Mouse (Mus musculus): Measurements from ENCODE around the gene Rif1.
"Not testable (repeated sequence)": the region's sequence is repeated elsewhere in the genome, so short reads cannot be mapped to it uniquely, and the experiment has no call there.

Rif1 gene

GRCm38 (mm10) chr2:52071241-52071991 lies 1.2 kb upstream of the Rif1 start:
- no peak for DNase-seq (ENCODE audit: inconsistent ontology term)

GRCm38 (mm10) chr2:52072065-52072490 lies 554 bp upstream of the Rif1 start:
- no peak for DNase-seq (ENCODE audit: inconsistent ontology term)

- peak; percentile 40 for DNase-seq (ENCODE audit: inconsistent ontology term)
Observed at GRCm38 (mm10) chr2:52073141-52073904, 691 bp downstream of the Rif1 start.

- no peak for DNase-seq (ENCODE audit: inconsistent ontology term)
Observed at GRCm38 (mm10) chr2:52078666-52079065, 6.0 kb downstream of the Rif1 start.

GRCm38 (mm10) chr2:52084013-52084412 lies 11.4 kb downstream of the Rif1 start:
- DNase-seq (ENCODE audit: inconsistent ontology term): no peak

- DNase-seq (ENCODE audit: inconsistent ontology term): no peak
Observed at GRCm38 (mm10) chr2:52084571-52084970, 11.9 kb downstream of the Rif1 start.

GRCm38 (mm10) chr2:52114086-52114485 lies 41.5 kb downstream of the Rif1 start:
- no peak for DNase-seq (ENCODE audit: inconsistent ontology term)

GRCm38 (mm10) chr2:52131370-52131769 lies 58.7 kb downstream of the Rif1 start:
- DNase-seq (ENCODE audit: inconsistent ontology term): not testable (repeated sequence)

GRCm38 (mm10) chr2:52133351-52133750 lies 60.7 kb downstream of the Rif1 start:
- no peak for DNase-seq (ENCODE audit: inconsistent ontology term)

GRCm38 (mm10) chr2:52153064-52153463 lies 80.4 kb downstream of the Rif1 start:
- DNase-seq (ENCODE audit: inconsistent ontology term): no peak

- DNase-seq (ENCODE audit: inconsistent ontology term): no peak
Observed at GRCm38 (mm10) chr2:52169243-52170005, 96.8 kb downstream of the Rif1 start.
